Mouse (Mus musculus) embryonic facial prominence, embryonic 10.5 days (tissue): ENCODE measurements around the gene Zbtb12. TPM values are rescaled to one million over a fixed set of nuclear protein-coding genes. Genes with fewer than 3 reads are reported as not detected.
"Not testable (repeated sequence)": the region's sequence is repeated elsewhere in the genome, so short reads cannot be mapped to it uniquely, and the experiment has no call there.

Source experiments
- DNase-seq: peaks from one replicate; pipeline ENCODE4 v3.0.0-alpha.2; 2017; ENCODE audit warnings: low spot score
- H3K27ac ChIP-seq: fragments of 300-500 bp; sonication (generic); replicated peaks from 2 replicates; pipeline ENCODE4 v1.5.1; 2016; ENCODE audit warnings: mild to moderate bottlenecking
- H3K27me3 ChIP-seq: fragments of 300-500 bp; sonication (generic); replicated peaks from 2 replicates; pipeline ENCODE4 v1.6.1; 2016; ENCODE audit warnings: low read depth, mild to moderate bottlenecking; ENCODE audit not compliant: poor library complexity, severe bottlenecking
- H3K36me3 ChIP-seq: fragments of 300-500 bp; sonication (generic); replicated peaks from 2 replicates; pipeline ENCODE4 v1.6.1; 2016; ENCODE audit warnings: mild to moderate bottlenecking, moderate library complexity
- H3K4me1 ChIP-seq: fragments of 300-500 bp; sonication (generic); 2 replicates; pipeline ENCODE4 v1.6.1; 2016
- H3K4me3 ChIP-seq: fragments of 300-500 bp; sonication (generic); 2 replicates; pipeline ENCODE4 v1.5.1; 2016; ENCODE audit warnings: mild to moderate bottlenecking, moderate library complexity
- H3K9me3 ChIP-seq: fragments of 300-500 bp; sonication (generic); 2 replicates; pipeline ENCODE4 v1.6.1; 2016; ENCODE audit warnings: mild to moderate bottlenecking
- WGBS: fragments of 180-500 bp; shearing (Covaris S2); methylation state at CpG from one replicate; pipeline ENCODE4 v1.1.7; 2016; 5-methylcytosine and 5-hydroxymethylcytosine counted together
- polyA plus RNA-seq: library from polyadenylated mRNA; unstranded; fragments of >200 nt; fragmentation: Nextera tagmentation; extraction: Ambion mirVana; gene quantifications from 2 replicates; pipeline ENCODE4 v1.2.1, GENCODE M21; 2016

The Zbtb12 gene
- polyA plus RNA-seq, 1 experiment from 2014 or later: 6.2 TPM

- H3K27ac ChIP-seq: peak overlapping the region; percentile 100
- H3K36me3 ChIP-seq: peaks cover 36% of the 10 kb centered on the region
- H3K9me3 ChIP-seq: peaks cover 4% of the 10 kb centered on the region; the same call in 1 of the 2 replicates
- peaks cover 59% of the 10 kb centered on the region for H3K4me1 ChIP-seq
- H3K27me3 ChIP-seq: no peaks in the 10 kb centered on the region
- WGBS: 25% methylated on average over 10 of the region's 10 CpGs
- peak overlapping the region; percentile 99 for H3K4me3 ChIP-seq
- DNase-seq: no peak
Measured at GRCm38 (mm10) chr17:34897373-34898159, 18.3 kb downstream of the Zbtb12 start.

DNA sequence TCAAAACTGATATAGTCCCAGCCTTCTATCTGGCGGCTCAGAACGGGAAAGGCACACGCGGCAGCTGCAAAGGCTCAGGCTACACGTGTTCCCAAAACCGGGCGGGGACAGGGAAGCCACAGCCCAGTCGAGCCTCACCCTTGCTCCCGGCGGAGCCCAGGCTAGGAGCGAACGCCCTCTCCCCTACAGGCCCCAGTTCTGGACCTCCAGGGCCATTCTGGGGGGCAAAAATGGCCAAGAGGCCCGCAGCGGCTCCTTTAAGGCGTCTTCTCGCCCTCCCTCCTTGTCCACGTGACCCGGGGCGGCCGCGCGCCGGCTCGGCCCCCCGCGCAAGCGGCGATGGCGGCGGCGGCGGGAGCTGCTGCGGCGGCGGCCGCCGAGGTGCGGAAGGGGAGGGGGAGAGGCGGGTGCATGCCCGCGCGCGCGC, 18.9 kb downstream of the Zbtb12 start, which contains the start of the genes C2 and Ehmt2:
TSS of gene C2 (minus strand) at position 106 of the 427 bp plus-strand sequence.
TSS of gene Ehmt2 (plus strand) at position 310 of the 427 bp plus-strand sequence.
- peaks cover 42% of the 10 kb centered on the region for H3K36me3 ChIP-seq
- DNase-seq: peak; percentile 90
- H3K27me3 ChIP-seq: no peaks in the 10 kb centered on the region
- peak within 1 kb of the TSS; percentile 99 for H3K4me3 ChIP-seq
- H3K9me3 ChIP-seq: peaks cover 4% of the 10 kb centered on the region; the same call in 1 of the 2 replicates
- H3K27ac ChIP-seq: peak within 1 kb of the TSS; percentile 100
- H3K4me1 ChIP-seq: peaks cover 59% of the 10 kb centered on the region
- under 1% methylated on average over 43 of the region's 44 CpGs for WGBS

DNA sequence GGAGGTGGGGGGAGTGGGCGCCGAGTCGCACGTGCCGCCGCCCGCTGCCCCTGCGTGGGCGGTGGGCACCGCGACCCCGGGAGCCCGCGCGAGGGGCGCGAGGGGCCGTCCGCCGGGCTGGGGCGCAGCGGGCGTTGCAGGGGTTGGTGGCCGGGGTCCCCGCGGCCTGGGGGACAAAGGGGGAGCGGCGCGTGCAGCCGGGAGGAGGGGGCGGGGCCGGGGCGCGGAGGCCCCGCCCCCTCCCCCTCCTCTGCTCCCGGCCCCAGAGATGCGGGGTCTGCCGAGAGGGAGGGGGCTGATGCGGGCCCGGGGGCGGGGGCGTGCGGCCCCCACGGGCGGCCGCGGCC, 19.4 kb downstream of the Zbtb12 start:
- Histone ChIP-seq H3K27ac (peak overlapping the region; percentile 100), H3K27me3 (no peaks in the 10 kb centered on the region), H3K4me1 (peaks cover 54% of the 10 kb centered on the region), H3K9me3 (peaks cover 4% of the 10 kb centered on the region; the same call in 1 of the 2 replicates), H3K36me3 (peaks cover 48% of the 10 kb centered on the region), H3K4me3 (peak overlapping the region; percentile 99)
- 2% methylated on average over 37 of the region's 47 CpGs for WGBS
- DNase-seq: peak; percentile 80

- H3K4me3 ChIP-seq: peak overlapping the region; percentile 99
- 1% methylated on average over 44 of the region's 45 CpGs for WGBS
- peaks cover 53% of the 10 kb centered on the region for H3K36me3 ChIP-seq
- peaks cover 49% of the 10 kb centered on the region for H3K4me1 ChIP-seq
- no peaks in the 10 kb centered on the region for H3K27me3 ChIP-seq
- H3K27ac ChIP-seq: peak overlapping the region; percentile 100
- peak; percentile 55 for DNase-seq
- peaks cover 4% of the 10 kb centered on the region; the same call in 1 of the 2 replicates for H3K9me3 ChIP-seq
Measured at GRCm38 (mm10) chr17:34899053-34899889, 20.0 kb downstream of the Zbtb12 start.

DNA sequence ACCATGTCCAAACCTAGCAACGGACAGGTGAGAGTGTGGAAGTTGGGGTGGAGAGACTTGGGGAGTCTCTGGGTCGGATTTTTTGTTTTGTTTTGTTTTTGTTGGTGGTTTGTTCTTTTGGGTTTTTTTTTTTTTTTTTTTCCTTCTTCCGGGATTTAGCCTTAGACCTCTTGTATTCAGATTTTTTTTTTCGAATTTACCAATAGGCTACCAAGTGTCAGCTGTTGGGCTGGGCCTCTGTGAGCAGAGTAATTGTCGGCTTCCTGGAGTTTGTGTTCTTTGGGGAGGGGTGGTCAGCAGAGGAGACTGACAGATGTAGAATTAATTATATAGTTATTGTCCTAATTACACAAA, 20.6 kb downstream of the Zbtb12 start:
- Histone ChIP-seq H3K27me3 (no peaks in the 10 kb centered on the region), H3K36me3 (peaks cover 59% of the 10 kb centered on the region), H3K4me3 (peak overlapping the region; percentile 99), H3K4me1 (peaks cover 47% of the 10 kb centered on the region), H3K9me3 (peaks cover 4% of the 10 kb centered on the region; the same call in 1 of the 2 replicates), H3K27ac (peak overlapping the region; percentile 100)
- 3% methylated on average over 5 of the region's 5 CpGs for WGBS
- DNase-seq: no peak

DNA sequence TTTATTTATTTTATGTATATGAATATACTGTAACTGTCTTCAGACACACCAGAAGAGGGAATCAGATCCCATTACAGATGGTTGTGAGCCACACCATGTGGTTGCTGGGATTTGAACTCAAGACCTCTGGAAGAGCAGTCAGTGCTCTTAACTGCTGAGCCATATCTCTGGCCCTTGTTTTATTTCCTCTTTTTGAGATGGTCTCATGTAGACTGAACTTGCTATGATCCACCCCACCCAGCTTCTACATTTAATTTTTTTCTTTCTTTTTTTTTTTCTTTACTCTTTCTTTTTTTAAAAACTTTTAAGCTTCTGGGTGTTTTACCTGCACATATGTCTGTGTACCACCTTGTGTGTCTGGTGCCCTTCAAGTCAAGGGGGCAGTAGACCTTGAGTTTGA, 21.5 kb downstream of the Zbtb12 start:
- Histone ChIP-seq H3K4me1 (peaks cover 38% of the 10 kb centered on the region), H3K4me3 (peak overlapping the region; percentile 99; the same call in 1 of the 2 replicates), H3K36me3 (peaks cover 63% of the 10 kb centered on the region)
- not testable (repeated sequence) for H3K9me3 ChIP-seq, H3K27me3 ChIP-seq, DNase-seq, H3K27ac ChIP-seq

- not testable (repeated sequence) for DNase-seq, H3K27ac ChIP-seq, H3K9me3 ChIP-seq, H3K4me3 ChIP-seq, H3K27me3 ChIP-seq
- 92% methylated on average over 9 of the region's 10 CpGs for WGBS
- H3K4me1 ChIP-seq: peaks cover 27% of the 10 kb centered on the region
- H3K36me3 ChIP-seq: peaks cover 63% of the 10 kb centered on the region
Measured at GRCm38 (mm10) chr17:34901948-34902347, 22.7 kb downstream of the Zbtb12 start.

DNA sequence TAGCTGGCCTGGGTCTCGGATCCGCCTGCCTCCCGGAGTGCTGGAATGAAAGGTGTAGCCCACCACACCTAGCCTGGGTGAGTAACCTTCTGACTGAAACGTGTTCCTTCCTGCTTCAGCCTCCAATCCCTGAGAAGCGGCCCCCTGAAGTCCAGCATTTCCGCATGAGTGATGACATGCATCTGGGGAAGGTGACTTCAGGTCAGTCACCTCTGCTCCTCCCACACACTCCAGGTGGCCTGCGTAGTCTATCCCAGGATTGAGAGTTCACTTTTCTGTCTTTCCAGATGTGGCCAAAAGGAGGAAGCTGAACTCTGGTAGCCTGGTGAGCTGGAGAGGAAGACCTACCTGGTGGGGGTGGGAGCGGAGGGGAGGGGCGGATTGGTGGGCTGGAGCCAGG, 23.6 kb downstream of the Zbtb12 start:
- peaks cover 17% of the 10 kb centered on the region for H3K4me1 ChIP-seq
- no peak for DNase-seq
- H3K27me3 ChIP-seq: no peaks in the 10 kb centered on the region
- H3K4me3 ChIP-seq: no peak overlapping the region
- no peak overlapping the region for H3K27ac ChIP-seq
- H3K9me3 ChIP-seq: no peaks in the 10 kb centered on the region
- H3K36me3 ChIP-seq: peaks cover 72% of the 10 kb centered on the region
- 92% methylated on average over 9 of the region's 9 CpGs for WGBS

- Histone ChIP-seq H3K4me1 (peaks cover 33% of the 10 kb centered on the region), H3K4me3 (peak overlapping the region; percentile 32; the same call in 1 of the 2 replicates), H3K36me3 (peaks cover 85% of the 10 kb centered on the region), H3K27ac (no peak overlapping the region), H3K9me3 (no peaks in the 10 kb centered on the region), H3K27me3 (no peaks in the 10 kb centered on the region)
- 84% methylated on average over 10 of the region's 10 CpGs for WGBS
- DNase-seq: no peak
Measured at GRCm38 (mm10) chr17:34910982-34911381, 31.7 kb downstream of the Zbtb12 start.

DNA sequence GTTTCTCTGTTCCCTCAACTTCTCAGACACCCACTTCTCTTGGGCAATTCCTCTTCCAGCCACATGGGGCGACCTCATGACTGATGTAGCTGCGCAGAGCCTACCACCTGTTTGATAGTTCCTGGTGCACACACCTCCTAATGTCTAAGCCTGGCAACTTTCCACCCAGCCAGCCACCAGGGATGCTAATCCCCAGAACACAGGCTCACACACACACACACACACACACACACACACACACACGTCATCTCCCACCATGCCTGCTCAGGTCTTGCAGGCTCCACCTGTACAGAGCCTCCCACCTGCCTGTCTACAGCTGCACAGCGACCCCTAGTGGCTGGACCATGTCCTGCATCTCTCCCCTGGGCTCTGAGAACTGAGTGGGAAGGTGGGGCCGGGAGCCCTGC, 32.7 kb downstream of the Zbtb12 start:
- H3K4me1 ChIP-seq: peaks cover 33% of the 10 kb centered on the region
- peak; percentile 83 for DNase-seq
- H3K4me3 ChIP-seq: peak overlapping the region; percentile 32
- H3K27me3 ChIP-seq: no peaks in the 10 kb centered on the region
- H3K36me3 ChIP-seq: peaks cover 75% of the 10 kb centered on the region
- H3K9me3 ChIP-seq: no peaks in the 10 kb centered on the region
- WGBS: 49% methylated on average over 5 of the region's 5 CpGs
- H3K27ac ChIP-seq: no peak overlapping the region

DNA sequence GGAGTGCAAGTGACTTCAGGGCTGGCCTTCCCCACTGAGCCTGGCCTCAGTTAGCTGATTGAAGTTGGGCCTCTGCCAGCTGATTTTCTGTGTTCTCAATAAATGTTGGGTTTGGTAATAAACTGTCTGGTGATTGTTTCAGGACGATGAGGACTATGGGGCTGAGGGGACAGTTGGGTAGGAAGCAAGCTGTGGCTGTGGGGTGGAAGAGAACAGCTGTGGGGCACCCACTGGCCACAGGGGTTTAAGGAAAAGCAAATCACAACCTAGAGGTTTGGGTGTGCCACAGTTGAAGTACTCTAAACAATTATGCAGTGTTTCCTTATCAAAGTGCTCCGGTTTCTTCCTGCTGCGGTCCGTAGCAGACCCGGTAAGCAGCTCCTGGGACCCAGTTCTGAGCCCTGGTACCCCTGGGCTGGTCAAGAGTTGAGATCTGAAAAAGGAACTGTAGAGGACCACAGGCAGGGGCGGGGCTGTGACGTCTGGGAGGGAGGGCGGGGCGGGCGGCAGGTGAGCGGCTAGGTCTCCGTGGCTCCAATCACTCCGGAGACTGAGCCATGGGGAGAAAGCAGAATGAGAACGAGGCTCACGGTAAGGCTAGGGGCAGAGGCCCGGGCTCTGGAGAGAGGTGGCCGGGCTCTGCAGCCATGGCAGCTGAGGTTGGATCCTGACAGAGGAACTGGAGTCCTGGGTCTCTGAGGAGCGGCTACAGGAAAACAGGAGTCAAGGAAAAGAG, 34.8 kb downstream of the Zbtb12 start, which contains the start of gene Slc44a4:
TSS of gene Slc44a4 (plus strand) at position 537 of the 736 bp plus-strand sequence.
- H3K27ac ChIP-seq: peak within 1 kb of the TSS; percentile 69
- no peaks in the 10 kb centered on the region for H3K27me3 ChIP-seq
- H3K36me3 ChIP-seq: peaks cover 54% of the 10 kb centered on the region
- H3K4me3 ChIP-seq: peak within 1 kb of the TSS; percentile 27; the same call in 1 of the 2 replicates
- DNase-seq: no peak
- no peaks in the 10 kb centered on the region for H3K9me3 ChIP-seq
- WGBS: 32% methylated on average over 18 of the region's 18 CpGs
- peaks cover 33% of the 10 kb centered on the region for H3K4me1 ChIP-seq

- Histone ChIP-seq H3K27ac (peak overlapping the region; percentile 69), H3K9me3 (no peaks in the 10 kb centered on the region), H3K36me3 (peaks cover 40% of the 10 kb centered on the region), H3K4me3 (peak overlapping the region; percentile 34; the same call in 1 of the 2 replicates), H3K4me1 (peaks cover 33% of the 10 kb centered on the region), H3K27me3 (no peaks in the 10 kb centered on the region)
- WGBS: 14% methylated on average over 11 of the region's 11 CpGs
- peak; percentile 52 for DNase-seq
Measured at GRCm38 (mm10) chr17:34915410-34915831, 36.1 kb downstream of the Zbtb12 start.
